In the genomic region with DNA sequence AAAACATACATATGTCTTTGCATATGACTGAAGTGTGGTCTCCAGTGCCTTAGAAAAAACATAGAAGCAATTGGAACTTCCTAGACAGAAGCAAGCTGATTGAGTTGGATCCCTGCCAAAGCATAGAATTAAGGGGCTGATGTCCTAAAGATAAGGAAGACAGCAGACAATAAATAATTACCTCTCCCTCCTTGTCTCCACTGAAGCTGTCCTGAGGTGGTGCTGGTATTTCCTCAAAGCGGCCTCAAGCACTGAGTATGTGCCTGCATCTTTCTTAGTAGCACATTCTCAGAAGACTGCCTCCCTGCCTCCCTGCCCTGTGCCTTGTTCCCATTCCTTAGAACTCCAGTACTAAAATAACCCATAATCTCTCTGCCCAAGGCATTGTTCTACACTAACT, we compare ENCODE assay signal across 27 mouse cellular contexts. TPM values are rescaled to one million over a fixed set of nuclear protein-coding genes. Genes with fewer than 3 reads are reported as not detected.
DNase-seq lines count a peak whose midpoint lies in the region; ATAC-seq and TF ChIP-seq lines count a peak whose summit lies in the region.
"Had no signal": no experiment of that assay in that cellular context is flagged by ENCODE, and none has a peak within 500 bp of the region (broad histone marks: within the 10 kb centered on the region; RNA-seq: fewer than 3 reads in every experiment).

No protein-coding gene starts in this region.

- no peaks in the 10 kb centered on the region for H3K4me1 ChIP-seq in midbrain, embryonic 14.5 days (ENCODE audit: control insufficient read depth, insufficient read depth, low read length)
- H3K4me1 ChIP-seq in midbrain, embryonic 10.5 days, result no peaks in the 10 kb centered on the region
- H3K4me1 ChIP-seq in hindbrain, embryonic 14.5 days (replicated peaks; ENCODE audit: control insufficient read depth, insufficient read depth, low read length), result 0 out of 2 replicates have a peak, but pooled peaks cover 5% of the 10 kb centered on the region
- H3K4me1 ChIP-seq in liver, embryonic 11.5 days (replicated peaks; ENCODE audit: control insufficient read depth, insufficient read depth, low read length), result no peaks in the 10 kb centered on the region
- H3K4me1 ChIP-seq: embryonic facial prominence, embryonic 10.5 days; embryonic facial prominence, embryonic 13.5 days; forebrain, embryonic 12.5 days; forebrain, embryonic 15.5 days; heart, embryonic 12.5 days; heart, embryonic 15.5 days; hindbrain, embryonic 15.5 days had no signal

- peak; percentile 12 for DNase-seq in midbrain, embryonic 14.5 days
- no peak for DNase-seq in midbrain, embryonic 10.5 days (ENCODE audit: low spot score)
- DNase-seq in brain, embryonic 14.5 days (ENCODE audit: low read depth), result peak; percentile 34
- no peak for DNase-seq in hindbrain, embryonic 14.5 days (ENCODE audit: low spot score)
- DNase-seq in liver, embryonic 11.5 days (ENCODE audit: low spot score), result no peak
- DNase-seq in urinary bladder, postnatal 36 days (ENCODE audit: low spot score in 2 of 2), result no peak
- DNase-seq: adrenal gland, adult 2 months; adrenal gland, postnatal 14 days; cerebellum, adult 11-12 months; cerebellum, adult 8-10 months; cerebellum, postnatal 10 days; cerebellum, postnatal 36 days; embryo, embryonic 11 days; gastrocnemius, postnatal 25 days; heart, adult 18-20 months; heart, postnatal 10 days; heart, postnatal 36 days had no signal

- no peak overlapping the region for H3K4me3 ChIP-seq in midbrain, embryonic 14.5 days (replicated peaks; ENCODE audit: low read depth, low read length)
- no peak overlapping the region for H3K4me3 ChIP-seq in midbrain, embryonic 10.5 days
- H3K4me3 ChIP-seq in hindbrain, embryonic 14.5 days (replicated peaks; ENCODE audit: low read length), result no peak overlapping the region
- no peak overlapping the region for H3K4me3 ChIP-seq in liver, embryonic 11.5 days (ENCODE audit: low read depth, low read length)
- H3K4me3 ChIP-seq: embryonic facial prominence, embryonic 10.5 days; embryonic facial prominence, embryonic 13.5 days; erythroblast, embryonic 14.5 days; forebrain, embryonic 12.5 days; forebrain, embryonic 15.5 days; heart, embryonic 12.5 days; heart, embryonic 15.5 days; hindbrain, embryonic 15.5 days had no signal

- H3K36me3 ChIP-seq in midbrain, embryonic 14.5 days (ENCODE audit: control insufficient read depth, insufficient read depth, low read length), result no peaks in the 10 kb centered on the region
- no peaks in the 10 kb centered on the region for H3K36me3 ChIP-seq in midbrain, embryonic 10.5 days
- no peaks in the 10 kb centered on the region for H3K36me3 ChIP-seq in hindbrain, embryonic 14.5 days (replicated peaks; ENCODE audit: control insufficient read depth, insufficient read depth)
- no peaks in the 10 kb centered on the region for H3K36me3 ChIP-seq in liver, embryonic 11.5 days (ENCODE audit: control insufficient read depth, insufficient read depth, low read length)
- H3K36me3 ChIP-seq: embryonic facial prominence, embryonic 10.5 days; embryonic facial prominence, embryonic 13.5 days; forebrain, embryonic 12.5 days; forebrain, embryonic 15.5 days; heart, embryonic 12.5 days; heart, embryonic 15.5 days; hindbrain, embryonic 15.5 days had no signal

- no peak for ATAC-seq in midbrain, embryonic 14.5 days (ENCODE audit: low FRiP score, low TSS enrichment)
- ATAC-seq in hindbrain, embryonic 14.5 days (ENCODE audit: low FRiP score), result peak; percentile 62; the same call in 1 of the 2 replicates
- ATAC-seq in liver, embryonic 11.5 days (replicated peaks; ENCODE audit: low FRiP score), result no peak
- ATAC-seq: CD4-positive, CD25-positive, alpha-beta regulatory T cell, adult 4 months; forebrain, embryonic 15.5 days; inflammation-experienced regulatory T-cells, adult 6 months had no signal

- H3K9me3 ChIP-seq in midbrain, embryonic 14.5 days (ENCODE audit: control insufficient read depth, low read length), result no peaks in the 10 kb centered on the region
- no peaks in the 10 kb centered on the region for H3K9me3 ChIP-seq in midbrain, embryonic 10.5 days (replicated peaks)
- H3K9me3 ChIP-seq in hindbrain, embryonic 14.5 days (ENCODE audit: control insufficient read depth, low read length), result no peaks in the 10 kb centered on the region
- no peaks in the 10 kb centered on the region for H3K9me3 ChIP-seq in liver, embryonic 11.5 days (ENCODE audit: control insufficient read depth, low read length)
- H3K9me3 ChIP-seq: embryonic facial prominence, embryonic 10.5 days; embryonic facial prominence, embryonic 13.5 days; forebrain, embryonic 12.5 days; forebrain, embryonic 15.5 days; heart, embryonic 12.5 days; heart, embryonic 15.5 days; hindbrain, embryonic 15.5 days had no signal

- TF ChIP-seq POLR2A in brain, embryonic 14.5 days (IDR thresholded peaks at IDR 0.05; ENCODE audit: borderline replicate concordance, extremely low read depth, insufficient read depth, insufficient read length, poor library complexity, severe bottlenecking), result no peak

- no peaks in the 10 kb centered on the region for H3K27me3 ChIP-seq in midbrain, embryonic 14.5 days (ENCODE audit: control insufficient read depth, insufficient read depth, low read length)
- H3K27me3 ChIP-seq in midbrain, embryonic 10.5 days (ENCODE audit: low read depth, poor library complexity, severe bottlenecking), result no peaks in the 10 kb centered on the region
- H3K27me3 ChIP-seq in hindbrain, embryonic 14.5 days (ENCODE audit: control insufficient read depth, insufficient read depth, low read length), result no peaks in the 10 kb centered on the region
- H3K27me3 ChIP-seq in liver, embryonic 11.5 days (replicated peaks; ENCODE audit: control insufficient read depth, insufficient read depth, low read length), result no peaks in the 10 kb centered on the region
- H3K27me3 ChIP-seq: embryonic facial prominence, embryonic 13.5 days; forebrain, embryonic 12.5 days; forebrain, embryonic 15.5 days; heart, embryonic 12.5 days; heart, embryonic 15.5 days; hindbrain, embryonic 15.5 days had no signal

- no peak overlapping the region for H3K27ac ChIP-seq in midbrain, embryonic 14.5 days (replicated peaks; ENCODE audit: low read depth, low read length)
- no peak overlapping the region for H3K27ac ChIP-seq in midbrain, embryonic 10.5 days (replicated peaks)
- no peak overlapping the region; the same call in 1 of the 2 replicates for H3K27ac ChIP-seq in hindbrain, embryonic 14.5 days
- H3K27ac ChIP-seq in liver, embryonic 11.5 days (ENCODE audit: low read depth, low read length), result no peak overlapping the region
- H3K27ac ChIP-seq: embryonic facial prominence, embryonic 10.5 days; embryonic facial prominence, embryonic 13.5 days; forebrain, embryonic 12.5 days; forebrain, embryonic 15.5 days; heart, embryonic 15.5 days; hindbrain, embryonic 15.5 days had no signal

- no peak overlapping the region for H3K9ac ChIP-seq in midbrain, embryonic 14.5 days (replicated peaks; ENCODE audit: low read length)
- H3K9ac ChIP-seq in hindbrain, embryonic 14.5 days, result no peak overlapping the region
- no peak overlapping the region for H3K9ac ChIP-seq in liver, embryonic 11.5 days (ENCODE audit: low read depth, low read length)
- H3K9ac ChIP-seq: embryonic facial prominence, embryonic 13.5 days; forebrain, embryonic 12.5 days; forebrain, embryonic 15.5 days; heart, embryonic 12.5 days; heart, embryonic 15.5 days; hindbrain, embryonic 15.5 days had no signal

- no peak overlapping the region for H3K4me2 ChIP-seq in midbrain, embryonic 14.5 days (ENCODE audit: low read length)
- no peak overlapping the region for H3K4me2 ChIP-seq in hindbrain, embryonic 14.5 days (replicated peaks)
- no peak overlapping the region for H3K4me2 ChIP-seq in liver, embryonic 11.5 days
- H3K4me2 ChIP-seq: embryonic facial prominence, embryonic 13.5 days; forebrain, embryonic 12.5 days; forebrain, embryonic 15.5 days; heart, embryonic 12.5 days; heart, embryonic 15.5 days; hindbrain, embryonic 15.5 days had no signal

- WGBS in midbrain, embryonic 14.5 days, result 81% methylated on average over 1 of the region's 1 CpGs
- WGBS in midbrain, embryonic 10.5 days, result 79% methylated on average over 1 of the region's 1 CpGs
- WGBS in hindbrain, embryonic 14.5 days, result 63% methylated on average over 1 of the region's 1 CpGs
- 75% methylated on average over 1 of the region's 1 CpGs for whole genome bisulfite sequencing in liver, embryonic 11.5 days

- TF ChIP-seq CTCF in brain, embryonic 14.5 days (IDR thresholded peaks at IDR 0.05; ENCODE audit: borderline replicate concordance, extremely low read depth, insufficient read depth, insufficient read length), result no peak

RNA-seq across cellular contexts. Expression of gene March11, which starts 15.6 kb away (rescaled TPM):
- polyA plus RNA-seq in midbrain, embryonic 14.5 days (2014; fragmentation: Nextera tagmentation; extraction: Ambion mirVana), result 6.1 and 8.1 TPM in 2 replicates
- 0.65 and 0.91 TPM in 2 replicates for polyA plus RNA-seq in midbrain, embryonic 10.5 days (2016; fragmentation: Nextera tagmentation; extraction: Ambion mirVana)
- polyA plus RNA-seq in brain, embryonic 14.5 days (2012; rRNA removed), result 6.4 and 10.5 TPM in 2 replicates
- polyA plus RNA-seq in hindbrain, embryonic 14.5 days (2014; fragmentation: Nextera tagmentation; extraction: Ambion mirVana), result 12.0 and 16.9 TPM in 2 replicates
- 0.75 and 1.5 TPM in 2 replicates for polyA plus RNA-seq in liver, embryonic 11.5 days (2014; fragmentation: Nextera tagmentation; extraction: Ambion mirVana)
- polyA plus RNA-seq: erythroblast, embryonic 14.5 days had no signal

Comparison
In these comparisons a context has a peak if more than half of its experiments do, and no peak if none do; other contexts are left out.
1. DNase-seq: peak in midbrain, embryonic 14.5 days (single experiment) and brain, embryonic 14.5 days (single experiment); none in midbrain, embryonic 10.5 days (single experiment), hindbrain, embryonic 14.5 days (single experiment), liver, embryonic 11.5 days (single experiment) and urinary bladder, postnatal 36 days (0 of 2).